Mouse (Mus musculus) urinary bladder, postnatal 25 days (tissue): Measurements from ENCODE around the gene Osbpl10.

ENCODE experiments used
- DNase-seq: peaks from one replicate; pipeline ENCODE4 v3.0.0; 2022; ENCODE audit warnings: low spot score

The Osbpl10 gene

DNA sequence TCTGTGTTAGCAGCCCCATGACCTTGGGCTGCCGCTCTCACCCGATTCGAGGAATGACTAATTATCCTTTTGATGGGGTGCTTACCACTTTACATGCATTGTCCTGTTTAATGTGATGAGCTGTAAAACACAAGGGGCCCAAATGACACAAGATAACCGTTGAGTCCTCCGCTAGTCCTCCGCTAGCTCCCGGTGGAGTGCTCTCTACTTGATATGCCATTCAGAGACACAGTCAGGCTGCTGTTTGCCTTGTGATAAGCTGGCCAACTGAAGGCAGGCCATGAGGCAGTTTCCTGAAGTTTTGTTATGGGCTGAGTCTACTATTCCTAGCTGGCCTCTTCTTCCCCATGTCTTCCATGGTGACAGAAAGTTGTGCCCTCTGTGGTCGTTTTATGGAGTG, 187.6 kb downstream of the Osbpl10 start:
- DNase-seq: no peak

DNA sequence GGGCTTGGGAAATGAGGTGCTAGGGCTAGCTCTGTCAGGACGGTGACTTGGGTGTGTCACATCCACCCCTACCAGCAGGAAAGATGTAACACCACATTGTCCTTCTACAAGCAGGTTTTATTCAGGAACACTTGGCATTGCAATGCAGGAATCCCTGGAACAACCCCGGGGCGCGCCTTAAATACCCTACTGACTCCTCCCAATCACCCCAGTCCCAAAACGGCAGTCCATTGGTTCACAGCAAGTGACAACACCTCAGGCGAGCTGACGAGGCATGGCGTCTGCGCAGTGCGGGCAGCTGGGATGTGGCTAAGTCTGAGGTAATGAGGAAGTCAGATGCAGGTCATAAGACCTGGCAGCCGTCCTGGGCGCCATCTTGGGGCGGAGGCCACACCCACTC, 191.2 kb downstream of the Osbpl10 start:
- DNase-seq: no peak

DNA sequence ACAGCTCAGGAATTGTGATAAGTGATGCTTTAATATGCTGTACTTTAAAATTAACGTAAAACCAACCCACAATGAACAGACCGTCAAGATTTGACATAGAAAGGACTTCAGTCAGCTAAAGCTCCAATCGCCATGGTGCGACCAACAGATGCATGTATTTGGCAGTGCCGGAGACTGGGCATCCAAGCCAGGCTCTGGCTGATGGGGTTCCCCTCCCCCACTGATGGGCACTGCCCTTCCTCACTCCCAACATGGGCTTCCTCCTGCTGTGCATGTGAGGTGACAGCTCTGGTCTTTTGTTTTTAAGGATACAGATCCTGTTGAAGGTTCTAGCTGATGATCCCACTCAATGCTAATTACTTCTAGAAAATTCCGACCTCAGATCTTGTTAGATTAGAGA, 193.7 kb downstream of the Osbpl10 start:
- no peak for DNase-seq

DNA sequence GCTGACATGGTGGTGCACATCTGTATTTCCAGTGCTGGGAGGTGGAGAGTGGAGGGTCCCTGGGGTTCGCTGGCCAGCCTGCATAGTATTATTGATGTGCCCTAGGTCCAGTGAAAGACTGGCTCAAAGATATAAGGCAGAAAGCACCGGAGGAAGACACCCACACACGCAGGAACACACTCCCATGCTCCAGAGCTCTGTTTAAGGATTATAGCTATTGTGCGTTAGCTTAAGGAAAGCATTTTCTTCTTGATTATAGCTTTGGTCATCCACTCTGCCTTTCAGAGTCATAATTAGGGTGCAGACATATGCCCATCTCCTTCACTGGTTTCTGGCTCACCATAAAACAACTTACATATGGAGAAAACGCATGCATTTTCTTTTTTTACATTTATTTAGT, 200.8 kb downstream of the Osbpl10 start:
- DNase-seq: no peak

DNA sequence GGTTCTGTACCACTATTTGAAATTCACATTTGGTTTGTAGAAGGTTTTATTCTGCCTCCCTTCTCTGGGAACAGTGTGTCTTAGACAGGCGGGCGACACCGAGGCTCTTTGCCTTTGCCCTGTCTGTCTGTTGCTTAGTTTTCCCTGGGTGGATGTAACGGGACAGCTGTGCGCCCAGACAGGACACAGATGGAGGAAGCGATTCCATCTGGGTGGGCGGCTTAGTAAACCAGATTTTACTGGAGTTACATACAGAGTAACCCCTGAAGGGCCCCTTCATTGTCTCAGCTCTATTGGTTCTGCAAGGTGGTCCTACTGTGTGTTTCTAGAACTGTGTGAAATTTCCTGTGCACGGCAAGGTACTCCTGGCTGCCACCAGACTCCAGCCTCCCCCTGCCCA, 201.6 kb downstream of the Osbpl10 start:
- no peak for DNase-seq

DNA sequence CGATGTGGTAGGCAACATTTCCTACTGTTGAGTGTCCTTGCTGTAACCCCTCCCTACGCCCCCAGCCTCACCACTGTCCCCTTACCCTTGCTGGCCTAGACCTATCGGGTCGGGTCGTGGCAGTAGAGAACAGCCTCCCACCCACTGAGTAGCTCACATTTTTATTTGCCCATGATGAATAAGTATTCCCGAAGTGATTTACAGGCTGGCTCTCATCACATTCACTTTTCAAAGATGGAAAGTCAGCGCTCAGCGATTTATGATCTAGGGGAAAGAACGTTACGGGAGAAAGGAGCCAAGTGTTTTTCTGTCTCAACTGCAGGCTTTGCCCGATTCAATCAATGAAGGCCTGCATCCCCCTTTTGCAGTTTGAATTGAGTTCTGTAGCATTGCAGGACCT, 208.0 kb downstream of the Osbpl10 start:
- no peak for DNase-seq

DNA sequence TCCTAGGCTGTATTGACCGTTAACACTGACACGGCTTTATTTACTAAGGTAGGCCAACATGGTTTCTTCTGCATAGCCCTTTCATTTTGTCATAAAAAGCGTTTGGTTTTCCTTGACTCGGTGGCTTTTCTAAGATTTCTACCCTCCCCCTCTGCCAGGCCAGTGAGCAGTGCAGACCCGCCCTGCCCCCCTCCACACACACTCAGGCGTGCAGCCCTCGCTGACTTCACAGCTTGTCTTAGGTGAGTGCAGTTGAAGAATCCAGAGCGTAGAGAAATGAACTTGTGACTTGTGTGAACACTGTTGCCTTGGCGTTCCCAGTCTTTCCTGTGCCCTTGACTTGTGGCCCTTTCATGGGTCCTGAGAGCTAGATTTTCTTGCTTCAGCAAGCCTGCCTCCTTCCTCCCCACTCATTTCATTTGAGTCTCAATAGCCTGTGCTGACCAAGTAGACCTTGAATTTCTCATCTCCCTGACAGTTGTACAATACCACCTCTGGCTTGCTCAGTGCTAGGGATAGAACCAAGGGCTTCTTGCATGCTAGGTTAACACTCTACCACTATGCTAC, 212.1 kb downstream of the Osbpl10 start:
- no peak for DNase-seq

DNA sequence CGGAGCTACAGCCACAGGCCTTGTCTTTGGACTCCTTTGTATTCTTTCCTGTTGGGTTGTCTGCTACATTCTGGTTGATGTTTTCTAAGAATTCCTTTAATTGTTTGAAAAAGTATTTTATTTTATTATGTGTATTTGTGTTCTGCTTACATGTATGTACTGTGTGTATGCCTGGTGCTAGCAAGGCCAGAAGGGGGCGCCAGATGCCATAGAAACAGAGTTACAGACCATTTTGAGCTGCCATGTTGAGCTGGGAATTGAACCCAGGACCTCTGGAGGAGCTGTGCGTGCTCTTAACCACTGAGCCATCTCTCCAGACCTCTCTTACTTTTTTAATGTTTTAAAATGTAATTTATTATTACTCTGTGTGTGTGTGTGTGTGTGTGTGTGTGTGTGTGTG, 214.5 kb downstream of the Osbpl10 start:
- DNase-seq: no peak

DNA sequence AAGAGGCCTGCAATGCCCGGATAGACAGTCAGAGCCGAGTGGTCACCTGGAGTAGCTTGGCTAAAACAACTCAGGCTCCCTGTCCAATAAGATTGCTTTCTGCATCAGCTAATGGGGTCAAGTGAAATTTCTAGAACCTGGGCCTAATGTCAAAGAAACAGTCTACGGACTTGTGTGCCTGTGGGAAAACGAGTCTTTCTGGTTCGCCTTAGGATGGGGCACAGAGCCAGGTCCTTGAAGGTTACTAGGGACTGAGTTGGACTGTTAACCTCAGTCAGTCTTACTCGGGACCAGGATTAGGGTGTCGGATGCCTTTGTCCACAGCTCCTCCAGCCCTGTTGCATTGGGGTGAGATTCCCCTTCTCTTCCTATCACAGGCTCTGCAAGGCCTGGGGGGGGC, 218.7 kb downstream of the Osbpl10 start:
- DNase-seq: no peak

DNA sequence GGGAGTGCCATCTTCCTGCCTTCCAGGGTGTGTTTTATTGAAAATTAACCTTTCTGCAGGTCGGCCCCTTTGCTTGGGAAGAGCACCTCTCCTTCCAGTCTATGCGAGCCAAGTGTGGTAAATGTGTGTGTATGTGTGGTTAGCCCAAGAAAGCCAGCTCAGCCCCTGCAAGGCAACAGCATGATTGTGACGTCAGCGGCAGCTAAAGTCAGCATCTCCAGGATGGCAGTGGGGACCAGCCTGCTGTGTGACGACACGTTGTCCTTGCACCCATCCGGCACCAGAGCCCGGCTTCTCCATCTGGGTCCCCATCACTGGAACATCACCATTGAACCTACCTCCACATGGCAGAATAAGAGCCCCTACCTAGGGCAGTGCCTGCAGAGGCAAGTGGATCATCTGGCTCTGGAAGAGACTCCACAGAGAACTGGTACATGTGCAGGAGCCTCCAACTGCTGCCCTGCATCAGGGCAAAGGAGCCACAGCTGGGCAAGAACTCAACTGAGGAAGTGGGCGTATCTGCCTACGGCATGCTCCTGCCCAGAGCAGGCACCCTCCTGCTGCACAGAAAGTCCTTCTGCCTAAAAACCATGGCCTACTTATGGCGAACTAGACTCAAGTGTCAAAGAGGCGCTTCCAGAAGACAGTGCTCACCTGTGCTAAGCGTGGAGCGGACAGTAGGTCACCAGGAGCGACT, 221.9 kb downstream of the Osbpl10 start:
- no peak for DNase-seq

DNA sequence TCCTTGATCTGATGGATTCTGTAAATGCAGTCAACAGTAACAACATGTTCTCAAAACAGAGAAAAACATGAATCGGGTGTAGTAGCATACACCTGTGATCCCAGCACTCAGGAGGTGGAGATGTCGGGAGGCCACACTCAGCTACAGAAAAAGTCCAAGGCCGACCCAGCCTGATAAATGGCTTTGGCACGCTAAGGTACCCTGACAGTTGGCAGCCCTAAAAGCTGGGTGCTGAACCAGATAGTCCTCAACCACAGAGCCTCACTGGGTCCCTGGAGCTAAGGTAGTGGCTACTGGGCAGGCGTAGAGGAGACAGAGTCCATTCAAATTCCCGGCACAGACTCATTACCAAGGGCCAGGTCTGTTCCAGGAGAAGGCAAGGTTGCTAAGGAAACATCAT, 222.9 kb downstream of the Osbpl10 start:
- DNase-seq: no peak

DNA sequence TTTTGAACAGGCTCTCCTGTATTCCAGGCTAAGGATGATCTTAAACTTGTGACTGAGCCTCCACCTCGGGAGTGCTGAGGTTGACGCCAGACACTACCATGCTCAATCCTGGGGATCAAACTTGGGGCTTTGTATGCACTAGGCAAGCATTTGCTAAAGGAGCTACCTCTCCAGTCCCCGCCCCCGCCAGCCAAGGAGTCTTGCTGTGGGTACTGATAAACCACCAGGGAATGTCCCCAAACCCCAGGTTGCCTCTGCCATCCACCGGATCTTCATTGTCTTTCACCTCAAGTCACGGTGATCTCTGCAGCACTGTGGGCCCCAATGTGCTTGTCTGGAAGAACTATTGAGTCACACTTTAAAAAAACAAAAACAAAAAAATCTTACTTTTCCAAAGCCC, 224.8 kb downstream of the Osbpl10 start:
- DNase-seq: no peak

DNA sequence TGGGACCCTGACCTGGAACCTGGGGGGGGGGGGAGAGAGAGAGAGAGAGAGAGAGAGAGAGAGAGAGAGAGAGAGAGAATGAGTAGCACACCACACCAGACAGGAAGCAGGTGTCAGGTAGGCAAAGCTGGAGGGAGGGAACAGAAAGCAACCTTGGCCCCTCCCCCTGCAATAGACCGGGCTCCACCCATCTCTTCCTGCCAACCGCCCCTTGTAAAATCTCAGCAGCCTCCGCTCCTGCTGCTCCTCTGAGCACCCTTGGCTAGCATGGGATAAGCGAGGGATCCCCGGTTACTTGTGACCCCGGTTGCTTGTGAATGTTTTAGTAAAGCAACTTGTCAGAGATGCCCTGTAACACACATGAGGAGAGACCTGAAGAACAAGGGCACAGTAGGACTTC, 227.1 kb downstream of the Osbpl10 start:
- no peak for DNase-seq

DNA sequence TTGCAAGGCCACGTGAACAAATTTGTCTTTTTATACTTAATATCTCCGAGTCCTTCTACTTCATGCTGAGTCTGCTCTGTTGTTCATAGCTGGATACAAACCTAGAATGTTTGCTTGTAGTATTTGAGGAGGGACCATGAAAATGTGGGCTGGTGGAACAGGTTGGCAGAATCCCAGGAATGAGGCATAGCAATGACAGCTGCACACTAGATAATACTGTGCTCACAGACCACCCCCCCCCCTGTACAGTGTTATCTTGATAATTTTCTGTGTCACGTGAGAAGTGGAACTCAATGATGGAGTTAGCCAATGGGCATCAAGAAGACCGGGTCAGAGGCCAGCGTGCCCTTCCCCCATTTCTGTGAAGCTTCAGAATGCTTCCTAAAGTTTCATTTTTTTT, 227.8 kb downstream of the Osbpl10 start:
- DNase-seq: no peak

DNA sequence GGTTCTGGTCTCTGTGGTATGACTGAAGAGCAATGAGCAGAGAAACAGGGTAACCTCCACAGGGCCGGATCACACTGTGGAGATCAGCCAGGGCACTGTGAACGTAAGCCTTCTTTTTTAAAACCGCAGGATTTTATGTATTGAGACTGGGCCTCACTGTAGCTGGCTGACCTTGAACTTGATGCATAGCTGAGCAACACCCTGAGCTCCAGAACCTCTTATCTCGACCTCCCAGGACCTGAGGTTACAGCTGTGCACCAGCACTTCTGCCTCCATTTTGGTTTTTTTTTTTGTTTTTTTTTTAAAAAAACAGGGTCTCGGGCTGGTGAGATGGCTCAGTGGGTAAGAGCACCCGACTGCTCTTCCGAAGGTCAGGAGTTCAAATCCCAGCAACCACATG, 231.4 kb downstream of the Osbpl10 start:
- no peak for DNase-seq

DNA sequence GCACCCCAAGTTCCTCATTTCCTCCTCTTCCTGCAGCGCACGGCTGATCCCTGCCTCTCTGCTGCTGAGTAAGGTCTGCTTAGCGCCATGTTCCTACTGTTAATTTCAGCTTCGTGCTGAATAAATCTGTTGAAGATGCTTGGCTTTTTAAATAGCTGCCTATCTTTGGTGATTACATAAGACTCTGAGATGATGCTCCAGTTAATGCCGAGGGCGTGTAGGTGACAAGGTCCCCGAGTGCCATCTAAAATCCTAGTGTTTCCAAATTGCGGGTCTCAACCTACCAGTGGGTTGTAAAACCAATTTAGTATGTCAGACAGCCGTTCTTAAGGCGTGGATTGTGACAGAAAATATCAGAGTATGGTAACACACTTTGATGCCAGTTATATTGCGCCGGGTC, 232.2 kb downstream of the Osbpl10 start:
- no peak for DNase-seq

DNA sequence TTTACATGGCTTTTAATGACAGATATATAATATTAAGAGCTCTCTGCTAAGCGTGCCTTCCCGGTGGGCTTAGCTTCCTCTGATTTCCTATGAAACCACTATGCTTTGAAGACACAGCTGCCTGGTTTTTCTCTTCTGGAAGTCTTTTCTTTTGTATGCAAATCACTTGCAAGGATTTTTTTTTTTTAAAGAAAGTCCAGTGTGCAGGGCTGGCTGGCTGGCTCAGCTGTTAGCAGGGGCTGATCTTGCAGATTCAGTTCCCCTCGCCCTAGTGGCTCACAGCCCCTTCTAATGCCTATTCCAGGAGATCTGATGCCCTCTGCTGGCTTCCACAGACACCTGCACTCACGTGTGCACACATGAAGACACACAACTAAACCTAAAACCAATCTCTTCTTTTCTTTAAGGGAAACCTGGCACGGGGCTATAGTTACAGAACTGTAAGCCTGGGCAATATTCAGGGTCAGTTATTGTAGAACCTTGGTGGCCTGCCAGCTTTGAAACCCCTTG, 235.4 kb downstream of the Osbpl10 start:
- DNase-seq: no peak

DNA sequence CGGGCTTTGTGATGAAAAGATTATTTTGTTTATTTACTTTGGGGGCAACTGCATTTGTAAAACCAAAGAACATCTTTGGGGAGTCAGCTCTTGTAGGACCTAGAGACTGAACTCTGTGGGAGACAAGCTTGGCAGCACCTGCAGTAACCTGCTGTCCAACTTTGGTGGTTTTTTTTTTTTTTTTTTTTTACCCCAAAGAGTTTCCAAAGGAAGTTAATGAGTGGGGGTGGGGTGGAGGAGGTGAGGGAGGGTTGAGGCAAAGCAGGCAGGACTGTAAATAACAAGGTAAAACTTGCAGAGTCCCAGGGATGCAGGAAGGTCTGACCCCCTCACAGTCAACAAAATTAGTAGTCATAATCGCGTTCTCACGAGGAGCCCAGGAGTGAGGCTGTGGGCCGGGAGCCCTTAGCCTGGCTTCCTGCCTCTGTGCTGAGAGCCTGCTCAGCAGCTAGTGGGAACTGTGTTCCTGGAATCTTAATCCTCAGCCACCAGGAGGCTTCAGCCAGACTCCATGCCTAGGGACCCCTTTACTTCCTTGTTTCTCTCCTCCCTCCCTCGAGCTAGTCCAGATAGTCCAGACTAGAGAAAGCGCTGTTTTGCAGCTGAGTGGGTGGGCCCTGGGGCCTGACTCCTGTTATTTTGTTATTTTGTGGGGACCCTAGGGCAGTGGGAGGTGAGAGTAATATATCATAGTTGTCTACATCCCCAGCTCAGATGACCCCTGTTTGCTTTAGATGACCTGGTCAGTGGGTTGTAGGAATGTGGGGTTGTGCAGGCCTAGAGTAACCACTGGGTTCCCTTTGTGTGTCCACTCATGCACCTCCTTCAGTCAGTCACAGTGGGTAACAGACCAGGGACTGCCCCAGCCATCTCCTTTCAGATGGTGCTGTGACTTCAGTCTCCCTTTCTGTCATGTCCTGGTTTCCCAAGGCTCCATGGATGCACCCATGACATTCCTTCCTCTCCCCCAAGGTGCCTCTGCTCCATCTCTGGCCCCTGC, 236.5 kb downstream of the Osbpl10 start:
- DNase-seq: no peak

DNA sequence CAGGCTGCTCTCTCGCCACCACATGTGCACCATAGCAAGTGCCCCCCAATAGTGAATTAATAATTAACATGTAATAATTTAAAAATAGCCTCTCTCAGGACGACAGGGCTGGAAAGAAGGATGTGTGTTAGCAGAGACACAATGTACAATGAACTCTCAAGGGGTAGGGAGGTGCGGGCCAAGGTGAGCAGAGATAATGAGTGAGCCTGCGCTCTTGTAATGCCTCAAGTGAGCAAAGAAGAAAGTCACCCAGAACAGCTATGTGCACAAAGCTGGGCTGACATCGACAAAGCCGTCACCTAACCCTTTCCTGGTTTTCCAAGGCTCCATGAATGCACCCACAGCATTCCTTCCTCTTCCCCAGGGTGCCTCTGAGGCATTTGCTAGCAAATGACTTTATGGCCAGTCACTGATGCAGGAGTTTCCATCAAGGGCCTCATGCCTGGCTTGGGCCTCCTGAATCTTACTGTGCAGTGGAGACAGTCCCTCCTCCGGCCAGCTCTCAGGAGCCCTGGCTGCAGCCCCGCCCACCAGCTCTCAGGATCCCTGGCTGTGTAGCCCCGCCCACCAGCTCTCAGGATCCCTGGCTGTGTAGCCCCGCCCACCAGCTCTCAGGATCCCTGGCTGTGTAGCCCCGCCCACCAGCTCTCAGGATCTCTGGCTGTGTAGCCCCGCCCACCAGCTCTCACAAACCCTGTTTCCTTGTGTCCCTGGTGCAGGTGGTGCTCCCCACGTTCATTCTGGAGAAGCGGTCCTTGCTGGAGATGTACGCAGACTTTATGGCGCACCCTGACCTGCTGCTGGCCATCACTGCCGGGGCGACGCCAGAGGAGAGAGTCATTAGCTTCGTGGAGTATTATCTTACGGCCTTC, 237.7 kb downstream of the Osbpl10 start:
- DNase-seq: no peak

DNA sequence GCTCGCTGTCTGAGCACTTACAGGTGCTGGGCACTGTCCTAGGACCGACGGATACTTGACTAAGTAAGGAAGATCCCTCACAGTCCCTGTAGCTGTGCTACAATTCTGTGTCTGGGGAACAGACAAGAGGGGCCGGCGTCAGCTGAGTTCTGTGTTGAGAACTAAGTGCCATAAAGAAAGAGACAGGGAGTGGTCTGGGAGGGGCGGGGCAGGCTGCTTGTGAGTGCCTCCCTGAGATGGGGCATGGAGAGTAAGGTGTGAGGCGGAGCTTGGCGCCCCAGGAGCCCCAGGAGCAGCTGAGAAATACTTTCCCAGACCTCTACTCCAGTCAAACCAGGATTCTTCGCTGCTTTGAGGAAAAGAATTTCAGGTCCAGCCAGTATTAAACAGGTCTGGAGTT, 239.6 kb downstream of the Osbpl10 start:
- DNase-seq: no peak

DNA sequence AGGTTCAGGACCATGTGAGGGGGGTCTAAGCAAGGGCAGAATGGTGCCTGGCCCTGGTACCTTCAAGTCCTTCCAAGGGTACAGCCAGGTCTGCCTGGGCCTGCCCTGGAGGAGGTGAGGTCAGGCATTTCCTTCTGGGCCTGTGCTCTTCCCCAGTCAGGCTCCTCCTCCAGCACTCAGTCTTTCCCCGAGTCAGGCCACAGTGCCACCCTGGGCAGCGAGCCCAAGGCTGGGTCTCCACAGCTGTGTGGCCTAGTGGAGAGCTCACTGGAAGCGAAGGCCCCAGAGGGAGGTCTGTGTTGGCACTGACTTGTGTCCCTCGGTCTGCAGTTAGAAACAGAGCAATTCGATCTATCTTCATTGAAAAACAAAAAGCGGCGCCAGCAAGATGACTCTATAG, 242.1 kb downstream of the Osbpl10 start:
- DNase-seq: no peak

DNA sequence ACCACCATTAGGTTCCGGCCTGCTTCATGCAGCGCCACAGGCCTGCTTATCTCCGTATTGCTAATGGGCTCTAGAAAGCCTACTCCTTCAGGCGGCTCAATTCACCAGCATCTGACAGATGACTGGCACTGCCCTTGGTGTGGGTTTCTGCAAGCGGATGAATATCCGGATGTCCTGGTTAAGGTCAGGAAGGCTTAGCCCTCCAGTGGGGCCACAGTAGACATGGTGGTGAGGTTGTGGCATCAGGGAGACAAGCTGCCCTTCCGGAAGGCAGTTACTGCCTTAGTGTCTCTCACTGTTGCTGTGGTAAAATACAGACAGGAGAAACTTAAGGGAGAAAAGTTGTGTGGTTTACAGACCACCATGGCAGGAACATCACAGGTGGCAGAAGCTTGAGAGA, 242.9 kb downstream of the Osbpl10 start:
- no peak for DNase-seq
